31 mouse cellular contexts compared by ENCODE assay signal in genomic region chr12:80553157-80553556, GRCm38 (mm10). TPM values are rescaled to one million over a fixed set of nuclear protein-coding genes. Genes with fewer than 3 reads are reported as not detected.
DNase-seq lines count a peak whose midpoint lies in the region; ATAC-seq lines count a peak whose summit lies in the region.
"Had no signal": no experiment of that assay in that cellular context is flagged by ENCODE, and none has a peak within 500 bp of the region (broad histone marks: within the 10 kb centered on the region; RNA-seq: fewer than 3 reads in every experiment).

No protein-coding gene starts in this region.

- peaks cover 7% of the 10 kb centered on the region for H3K4me1 ChIP-seq in lung, embryonic 15.5 days
- H3K4me1 ChIP-seq in neural tube, embryonic 13.5 days (replicated peaks), result peaks cover 24% of the 10 kb centered on the region
- H3K4me1 ChIP-seq in neural tube, embryonic 15.5 days, result peaks cover 17% of the 10 kb centered on the region
- H3K4me1 ChIP-seq in intestine, embryonic 15.5 days (replicated peaks), result 0 out of 2 replicates have a peak, but pooled peaks cover 3% of the 10 kb centered on the region
- H3K4me1 ChIP-seq: heart, embryonic 12.5 days; stomach, embryonic 15.5 days had no signal

- H3K9ac ChIP-seq in lung, embryonic 15.5 days, result no peak overlapping the region
- no peak overlapping the region for H3K9ac ChIP-seq in neural tube, embryonic 13.5 days
- no peak overlapping the region for H3K9ac ChIP-seq in neural tube, embryonic 15.5 days (replicated peaks)
- no peak overlapping the region for H3K9ac ChIP-seq in intestine, embryonic 15.5 days
- H3K9ac ChIP-seq: forebrain, postnatal 0 days; heart, embryonic 12.5 days; hindbrain, embryonic 15.5 days; kidney, embryonic 15.5 days; liver, embryonic 14.5 days; stomach, embryonic 15.5 days had no signal

- WGBS in lung, embryonic 15.5 days, result 18% methylated on average over 2 of the region's 3 CpGs
- 4% methylated on average over 2 of the region's 3 CpGs for WGBS in neural tube, embryonic 13.5 days
- WGBS in neural tube, embryonic 15.5 days, result 5% methylated on average over 2 of the region's 3 CpGs
- WGBS in intestine, embryonic 15.5 days, result 29% methylated on average over 1 of the region's 3 CpGs

- H3K4me3 ChIP-seq in lung, embryonic 15.5 days, result no peak overlapping the region
- H3K4me3 ChIP-seq in neural tube, embryonic 13.5 days, result no peak overlapping the region
- no peak overlapping the region for H3K4me3 ChIP-seq in neural tube, embryonic 15.5 days (replicated peaks)
- no peak overlapping the region for H3K4me3 ChIP-seq in intestine, embryonic 15.5 days (replicated peaks)
- H3K4me3 ChIP-seq: erythroblast, embryonic 14.5 days; heart, adult 2 months; heart, embryonic 12.5 days; hindbrain, embryonic 15.5 days; kidney, embryonic 15.5 days; stomach, embryonic 15.5 days had no signal

- H3K27ac ChIP-seq in lung, embryonic 15.5 days, result peak overlapping the region; percentile 33; the same call in 1 of the 2 replicates
- 0 out of 2 replicates have a peak overlapping the region, but pooled peaks have one; percentile 7 for H3K27ac ChIP-seq in neural tube, embryonic 13.5 days (replicated peaks)
- no peak overlapping the region for H3K27ac ChIP-seq in neural tube, embryonic 15.5 days (replicated peaks)
- H3K27ac ChIP-seq in intestine, embryonic 15.5 days, result no peak overlapping the region
- H3K27ac ChIP-seq: heart, adult 2 months; hindbrain, embryonic 15.5 days; kidney, embryonic 15.5 days; liver, embryonic 14.5 days; macrophage; stomach, embryonic 15.5 days had no signal

- DNase-seq in embryo, embryonic 10 days (ENCODE audit: low spot score), result peak; percentile 53
- DNase-seq in embryo, embryonic 11 days, result no peak
- DNase-seq in lung, adult 18-20 months, result no peak
- DNase-seq in embryo, embryonic 9.5 days (ENCODE audit: extremely low spot score), result peak; percentile 47
- DNase-seq: adrenal gland, adult 8-10 months; cerebellum, adult 8-10 months; cerebellum, postnatal 25 days; forebrain, postnatal 0 days; heart, adult 2 months; heart, postnatal 4 days; kidney, adult 18-20 months; kidney, postnatal 36 days; left cerebral cortex, postnatal 4 days; midbrain, embryonic 14.5 days; right cerebral cortex, postnatal 14 days had no signal

- ATAC-seq in lung, embryonic 15.5 days (ENCODE audit: borderline replicate concordance, extremely low read depth, low FRiP score, low TSS enrichment), result peak; percentile 25; the same call in 1 of the 2 replicates
- ATAC-seq in neural tube, embryonic 13.5 days (ENCODE audit: low read depth), result no peak
- no peak for ATAC-seq in neural tube, embryonic 15.5 days (ENCODE audit: low FRiP score)
- ATAC-seq in intestine, embryonic 15.5 days, result no peak
- ATAC-seq: activated CD4-positive, CD25-positive, alpha-beta regulatory T cell, adult 4 months; forebrain, postnatal 0 days; inflammation-experienced regulatory T-cells, adult 6 months had no signal

- H3K27me3 ChIP-seq in lung, embryonic 15.5 days, result no peaks in the 10 kb centered on the region
- H3K27me3 ChIP-seq in neural tube, embryonic 13.5 days, result no peaks in the 10 kb centered on the region
- no peaks in the 10 kb centered on the region for H3K27me3 ChIP-seq in neural tube, embryonic 15.5 days (replicated peaks)
- H3K27me3 ChIP-seq in intestine, embryonic 15.5 days (replicated peaks), result no peaks in the 10 kb centered on the region
- H3K27me3 ChIP-seq: CH12.LX; heart, embryonic 12.5 days; hindbrain, embryonic 15.5 days; kidney, embryonic 15.5 days; stomach, embryonic 15.5 days had no signal

- H3K9me3 ChIP-seq in lung, embryonic 15.5 days, result no peaks in the 10 kb centered on the region
- H3K9me3 ChIP-seq in neural tube, embryonic 13.5 days, result no peaks in the 10 kb centered on the region
- H3K9me3 ChIP-seq in neural tube, embryonic 15.5 days (replicated peaks), result no peaks in the 10 kb centered on the region
- no peaks in the 10 kb centered on the region for H3K9me3 ChIP-seq in intestine, embryonic 15.5 days
- H3K9me3 ChIP-seq: G1E; heart, embryonic 12.5 days; hindbrain, embryonic 15.5 days; kidney, embryonic 15.5 days; stomach, embryonic 15.5 days had no signal

- no peaks in the 10 kb centered on the region for H3K36me3 ChIP-seq in lung, embryonic 15.5 days
- H3K36me3 ChIP-seq in neural tube, embryonic 13.5 days, result no peaks in the 10 kb centered on the region
- no peaks in the 10 kb centered on the region for H3K36me3 ChIP-seq in neural tube, embryonic 15.5 days
- H3K36me3 ChIP-seq in intestine, embryonic 15.5 days, result no peaks in the 10 kb centered on the region
- H3K36me3 ChIP-seq: G1E; heart, embryonic 12.5 days; hindbrain, embryonic 15.5 days; kidney, embryonic 15.5 days; stomach, embryonic 15.5 days had no signal

- no peak overlapping the region for H3K4me2 ChIP-seq in lung, embryonic 15.5 days
- H3K4me2 ChIP-seq in neural tube, embryonic 13.5 days, result no peak overlapping the region
- no peak overlapping the region for H3K4me2 ChIP-seq in neural tube, embryonic 15.5 days
- H3K4me2 ChIP-seq in intestine, embryonic 15.5 days (replicated peaks), result no peak overlapping the region
- H3K4me2 ChIP-seq: heart, embryonic 12.5 days; hindbrain, embryonic 15.5 days; kidney, embryonic 15.5 days; stomach, embryonic 15.5 days had no signal

RNA-seq across cellular contexts. Expression of gene Galnt16, which starts 35.1 kb away (rescaled TPM):
- 12.3 TPM in 2 replicates for polyA plus RNA-seq in lung, embryonic 15.5 days (2015; fragmentation: Nextera tagmentation; extraction: Ambion mirVana)
- 27.9 and 28.9 TPM in 2 replicates for polyA plus RNA-seq in neural tube, embryonic 13.5 days (2015; fragmentation: Nextera tagmentation; extraction: Ambion mirVana)
- 32.9 and 35.0 TPM in 2 replicates for polyA plus RNA-seq in neural tube, embryonic 15.5 days (2015; fragmentation: Nextera tagmentation; extraction: Ambion mirVana)
- polyA plus RNA-seq in intestine, embryonic 15.5 days (2015; fragmentation: Nextera tagmentation; extraction: Ambion mirVana), result 8.9 and 9.2 TPM in 2 replicates
- polyA plus RNA-seq: activated CD4-positive, CD25-positive, alpha-beta regulatory T cell, adult 4 months; C2C12; macrophage had no signal

Comparison
In these comparisons a context has a peak if more than half of its experiments do, and no peak if none do; other contexts are left out.
1. DNase-seq: peak in embryo, embryonic 10 days (single experiment) and embryo, embryonic 9.5 days (single experiment); none in embryo, embryonic 11 days (single experiment) and lung, adult 18-20 months (0 of 2).
2. H3K27ac ChIP-seq: peak in lung, embryonic 15.5 days (single experiment) and neural tube, embryonic 13.5 days (single experiment); none in neural tube, embryonic 15.5 days (single experiment) and intestine, embryonic 15.5 days (single experiment).